Mouse (Mus musculus): ENCODE results near the gene Vangl1.

GRCm38 (mm10) chr3:102210775-102211174 lies 6.3 kb upstream of the Vangl1 start:
- TF ChIP-seq CTCF (IDR thresholded peaks at IDR 0.05; ENCODE audit: low read depth) (peak; percentile 98), EP300 (IDR thresholded peaks at IDR 0.05; ENCODE audit: low read depth) (no peak)

Data from liver, embryonic 14.5 days (tissue).